Mouse (Mus musculus) lung, adult 2 months (tissue): ENCODE results near the gene Magix.

Experiments
- CTCF ChIP-seq: fragments of 200-500 bp; IDR thresholded peaks from 2 replicates; pipeline ENCODE4 v1.5.1; 2011; ENCODE audit warnings: mild to moderate bottlenecking, low read length, control low read depth; ENCODE audit not compliant: insufficient read depth
- POLR2A ChIP-seq: fragments of 200-500 bp; IDR thresholded peaks from 2 replicates; pipeline ENCODE4 v1.6.1; 2011; ENCODE audit warnings: low read depth, mild to moderate bottlenecking, control low read depth, low read length, borderline replicate concordance; ENCODE audit errors: extremely low read depth

DNA sequence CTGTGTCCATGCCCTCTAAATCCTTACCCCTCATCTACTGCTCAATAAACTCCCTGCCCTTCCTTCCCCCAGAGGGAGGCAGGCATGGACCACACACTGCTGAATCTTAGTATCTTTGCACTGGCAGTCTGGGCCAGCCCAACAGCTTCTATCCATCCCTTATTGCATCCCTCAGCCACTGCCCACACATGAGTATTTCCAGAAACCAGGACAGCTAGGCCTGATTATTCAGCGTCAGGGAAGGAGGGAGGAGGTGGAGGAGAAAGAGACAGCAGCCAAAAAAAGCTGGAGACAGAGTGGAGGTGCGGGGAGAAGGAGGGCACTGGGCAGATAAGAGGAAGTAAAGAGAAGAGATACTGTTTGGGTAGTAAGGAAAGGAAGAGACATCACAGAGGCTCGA is 46.0 kb downstream of the Magix start:
- no peak for TF ChIP-seq CTCF
- no peak for TF ChIP-seq POLR2A
